Mouse (Mus musculus) frontal cortex, postnatal 10 days (tissue): ENCODE data around the gene C1galt1.

Experiments used
- DNase-seq, 2 experiments: peaks; one replicate each; pipeline ENCODE4 v3.0.0; 2022; ENCODE audit warnings: low spot score in 2 of 2, mixed read lengths in 1 of 2

Gene C1galt1

DNA sequence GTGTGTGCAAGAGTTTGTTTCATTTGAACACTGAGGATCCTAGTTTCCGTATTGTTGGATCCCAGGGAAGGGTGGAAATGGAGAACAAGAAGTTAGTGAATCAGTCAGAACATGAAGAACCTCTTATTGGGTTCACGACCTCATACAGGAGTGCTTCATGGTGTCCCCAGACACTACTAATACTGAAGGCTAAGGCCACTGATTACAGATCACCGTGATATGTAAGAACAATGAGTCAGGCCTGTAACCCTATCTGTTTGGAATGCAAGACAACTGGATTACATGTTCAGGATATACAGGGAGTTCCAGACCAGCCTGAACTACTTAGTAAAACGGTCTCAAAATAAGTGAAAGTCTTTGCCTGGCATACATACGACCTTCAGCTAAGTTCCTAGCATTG is 13.9 kb downstream of the C1galt1 start:
- DNase-seq, result no peak

DNA sequence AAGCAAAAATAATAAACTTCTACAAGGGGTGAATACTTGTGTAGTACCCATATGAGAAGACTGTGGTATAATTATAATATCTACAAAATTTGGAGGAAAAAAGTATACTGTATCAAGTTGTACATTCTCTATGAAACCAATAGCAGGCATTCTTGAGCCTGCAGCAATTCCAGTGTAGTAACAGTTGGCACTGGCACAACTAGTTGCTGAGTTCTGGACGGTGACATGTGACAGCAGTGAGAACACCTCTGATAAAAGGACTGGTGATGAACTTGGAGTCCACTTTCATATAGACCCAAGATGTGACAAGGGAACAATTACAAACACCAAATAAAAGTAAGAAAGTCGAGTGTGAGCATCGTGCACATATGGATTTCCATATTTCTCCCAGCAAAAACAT is 14.5 kb downstream of the C1galt1 start:
- no peak for DNase-seq

DNA sequence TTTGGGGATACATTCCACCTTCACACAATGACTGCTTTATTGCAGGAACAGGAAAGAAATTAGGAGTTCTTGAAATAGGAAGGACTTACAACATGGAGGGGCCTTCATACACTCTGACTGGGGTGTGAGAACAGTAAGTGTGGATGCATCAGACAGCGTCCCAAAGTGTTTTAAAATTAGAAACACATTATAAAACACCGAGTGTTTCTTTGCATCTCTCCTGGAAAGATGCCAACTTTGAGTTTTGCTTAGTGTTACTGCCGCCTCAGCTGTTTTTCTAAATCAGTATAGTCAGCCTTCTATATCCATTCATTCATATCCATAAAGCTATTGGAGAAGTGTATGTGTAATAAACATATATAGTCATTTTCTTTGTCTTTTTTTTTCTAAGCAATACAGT is 16.4 kb downstream of the C1galt1 start:
- DNase-seq, result no peak

DNA sequence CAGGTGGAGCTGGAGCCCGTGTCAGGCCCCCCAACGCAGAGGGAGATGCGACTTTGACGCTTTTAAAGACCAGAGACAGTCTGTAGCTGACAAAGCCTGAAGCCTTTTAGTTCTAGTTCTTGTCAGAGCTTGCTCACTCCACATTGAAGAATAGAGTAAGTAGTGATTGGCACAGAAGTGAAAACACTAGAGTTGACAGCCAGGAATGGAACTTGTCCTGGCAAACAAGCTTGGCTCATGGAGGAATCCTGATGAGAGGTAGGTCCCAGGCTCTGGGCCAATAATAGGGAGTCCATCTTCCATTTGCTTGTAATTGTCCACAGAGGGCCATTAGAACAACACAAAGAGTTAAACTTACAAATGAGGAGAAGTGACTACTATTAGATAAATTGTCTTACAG is 18.7 kb downstream of the C1galt1 start:
- no peak for DNase-seq

DNA sequence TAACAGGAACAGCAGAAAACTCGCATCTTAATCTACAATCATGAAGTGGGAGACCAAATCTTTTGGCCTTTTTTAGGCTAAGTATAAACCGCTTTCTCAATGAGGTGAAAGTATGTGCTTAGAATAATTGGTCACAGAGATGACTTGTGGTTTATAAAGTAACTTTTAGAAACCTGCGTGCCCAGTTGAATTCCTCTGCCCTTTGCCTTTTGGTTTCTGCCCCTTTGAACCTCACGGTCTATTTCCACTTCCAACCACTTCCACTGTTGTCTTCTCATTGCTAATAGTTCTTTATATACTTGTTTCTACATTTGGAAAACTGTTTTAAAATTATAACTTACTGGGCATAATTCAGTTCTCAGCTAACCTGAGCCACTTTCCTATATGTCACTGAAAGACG is 32.2 kb downstream of the C1galt1 start:
- DNase-seq, result no peak

DNA sequence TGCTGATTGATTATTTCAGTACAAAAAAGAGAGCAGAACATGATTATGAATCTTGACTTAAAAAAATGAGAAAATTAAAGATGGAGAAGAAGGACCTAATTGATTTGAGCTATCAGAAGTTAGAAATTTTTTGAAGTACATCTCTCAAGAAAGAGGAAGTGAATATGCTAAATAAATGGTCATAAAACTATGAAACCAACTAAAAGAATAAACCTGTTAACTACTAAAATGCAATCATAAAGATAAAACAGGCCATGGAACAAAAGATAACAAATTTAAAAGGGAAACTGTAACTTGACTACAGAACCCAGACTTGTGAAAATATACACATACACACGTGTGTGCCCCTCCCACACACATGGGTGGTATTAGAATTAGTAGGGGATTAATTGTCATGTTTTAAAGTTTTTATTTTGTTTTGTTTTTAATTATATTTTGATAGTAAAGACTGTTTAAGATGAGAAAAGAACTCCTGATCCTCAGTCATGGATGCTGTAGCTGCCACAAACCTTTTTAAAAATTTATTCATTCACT is 37.0 kb downstream of the C1galt1 start:
- no peak for DNase-seq

DNA sequence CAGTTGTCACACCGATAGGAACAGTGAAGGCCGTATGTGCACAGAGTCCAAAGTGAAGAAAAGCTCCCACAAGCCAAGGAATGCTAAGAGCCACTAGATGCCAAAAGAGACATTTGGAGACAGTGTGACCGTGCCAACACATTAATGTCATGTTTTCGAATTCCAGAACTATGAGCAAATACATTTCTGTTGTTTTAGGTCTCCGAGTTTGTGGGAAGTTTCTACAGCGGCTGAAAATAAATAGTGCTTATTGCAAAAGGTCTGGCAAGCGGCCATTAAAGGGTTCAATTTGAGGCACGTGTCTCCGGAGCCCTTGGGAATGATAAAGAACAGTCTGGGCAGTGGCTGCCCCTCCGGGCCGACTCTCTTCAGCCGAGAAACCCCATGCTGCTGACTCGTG is 37.9 kb downstream of the C1galt1 start:
- DNase-seq, result no peak

DNA sequence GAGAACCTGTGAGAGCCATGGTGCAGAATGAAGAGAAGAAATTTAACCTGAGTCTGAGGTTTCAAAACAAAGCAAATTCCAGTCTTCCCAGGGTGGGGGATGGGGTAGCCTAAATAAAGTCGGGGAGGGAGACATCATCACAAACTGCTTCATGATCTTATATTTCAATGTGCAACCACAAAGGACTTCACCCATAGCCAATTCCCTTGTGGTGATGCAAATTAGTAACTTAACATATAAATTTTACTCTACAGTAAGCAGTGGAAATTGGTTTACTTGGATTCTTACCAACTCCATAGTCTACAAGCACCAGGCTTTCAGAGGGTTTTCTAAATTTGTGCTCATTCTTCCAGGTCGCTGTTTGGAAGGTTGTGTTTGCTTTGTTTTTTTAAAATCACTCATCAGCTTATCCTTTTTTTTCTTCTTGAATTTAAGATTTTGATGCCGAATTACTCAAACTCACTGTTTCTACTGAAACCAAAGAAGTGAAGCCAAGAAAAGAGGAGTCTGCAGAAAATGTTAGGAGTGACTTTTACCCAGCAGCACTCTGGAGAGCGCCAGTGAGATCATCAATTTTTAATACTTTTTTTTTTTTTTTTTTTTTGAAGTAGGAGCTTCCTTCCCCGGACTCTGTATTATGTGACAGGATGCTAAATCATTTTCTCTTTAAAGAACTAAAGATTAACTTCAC is 41.5 kb downstream of the C1galt1 start:
- DNase-seq, result no peak

DNA sequence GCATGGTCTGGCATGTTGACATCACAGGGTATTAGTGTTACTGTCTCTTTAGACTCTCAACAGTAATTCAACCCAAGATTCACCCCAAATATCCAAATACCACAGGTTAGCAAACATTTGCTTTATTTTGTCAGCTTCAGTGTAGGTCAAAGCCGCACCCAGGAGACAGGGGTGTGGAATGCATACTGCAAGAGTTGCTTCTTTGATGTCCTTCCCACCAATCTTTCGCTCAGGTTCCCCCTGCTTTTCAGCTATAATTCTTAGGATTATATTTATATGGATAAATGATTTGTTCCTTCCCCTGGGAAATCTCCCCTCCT is 42.0 kb downstream of the C1galt1 start:
- DNase-seq, result no peak

DNA sequence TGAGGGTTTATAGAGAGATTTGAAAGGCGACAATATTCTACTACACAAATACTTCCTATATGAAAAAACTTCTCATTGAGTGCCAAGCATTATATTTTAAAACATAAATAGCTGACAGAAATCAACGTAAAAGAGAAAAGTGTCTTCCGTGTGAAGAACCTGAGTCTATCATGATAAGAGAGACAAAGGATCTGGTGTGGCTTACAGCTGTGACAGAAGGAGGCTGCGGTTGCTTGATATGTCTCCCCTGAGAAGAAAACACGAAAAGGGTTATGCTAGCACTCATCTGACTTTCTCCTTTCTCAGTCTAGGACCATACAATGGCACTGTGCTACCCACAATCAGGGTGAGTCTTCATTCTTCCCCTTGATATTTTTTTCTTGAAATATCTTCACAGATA is 51.7 kb downstream of the C1galt1 start:
- DNase-seq, result no peak

DNA sequence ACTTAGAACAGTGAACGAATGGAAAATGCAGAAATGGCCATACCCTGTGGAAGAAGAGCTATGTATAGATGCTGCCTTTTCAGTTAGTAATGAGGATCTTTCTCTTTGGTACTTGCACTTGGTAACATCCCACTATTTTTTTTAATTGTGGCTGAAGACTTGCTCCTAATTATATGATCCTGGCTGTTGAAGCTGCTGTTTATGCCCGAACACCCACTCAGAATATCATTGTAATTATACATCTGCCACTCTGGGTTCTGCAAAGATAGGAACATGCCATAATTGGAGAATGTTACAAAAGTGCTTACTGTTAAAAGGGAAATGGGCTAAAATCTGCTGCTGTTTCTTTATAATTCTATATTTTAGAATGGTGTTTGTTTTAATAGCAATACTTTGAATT is 67.4 kb downstream of the C1galt1 start:
- DNase-seq, result no peak
